Mouse (Mus musculus): Measurements from ENCODE around the gene Sgpp1. TPM values are rescaled to one million over a fixed set of nuclear protein-coding genes. Genes with fewer than 3 reads are reported as not detected.
"Not testable (repeated sequence)": the region's sequence is repeated elsewhere in the genome, so short reads cannot be mapped to it uniquely, and the experiment has no call there.

Sgpp1 gene
- total RNA-seq, 4 experiments from 2014 or later, result 30.8 to 34.6 (median 32.8) TPM

GRCm38 (mm10) chr12:75733331-75734070 is 2.0 kb downstream of the Sgpp1 start:
- no peak for DNase-seq (ENCODE audit: low spot score in 2 of 2)

- no peak for DNase-seq (ENCODE audit: low spot score in 2 of 2)
Measured at GRCm38 (mm10) chr12:75731927-75732443, 3.5 kb downstream of the Sgpp1 start.

DNA sequence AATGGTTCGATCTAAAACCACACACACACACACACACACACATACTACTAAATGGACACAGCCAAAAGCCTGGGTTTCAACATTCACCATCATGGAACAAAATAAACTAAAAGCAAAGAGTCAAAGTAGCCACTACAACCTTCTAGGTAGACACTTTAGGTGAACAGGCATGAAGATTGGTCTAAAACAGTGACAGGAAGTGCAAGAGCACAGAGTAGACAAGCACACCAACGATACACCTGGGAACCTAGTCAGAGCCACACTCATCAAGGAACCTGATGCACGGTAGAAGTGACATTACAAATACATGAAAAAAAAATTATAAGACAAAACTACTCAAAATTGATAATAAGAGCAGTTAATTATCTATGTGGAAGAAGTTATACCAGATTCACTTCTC is 4.0 kb downstream of the Sgpp1 start:
- no peak for DNase-seq (ENCODE audit: low spot score in 2 of 2)

GRCm38 (mm10) chr12:75730458-75730857 is 5.1 kb downstream of the Sgpp1 start:
- no peak for DNase-seq (ENCODE audit: low spot score in 2 of 2)

DNA sequence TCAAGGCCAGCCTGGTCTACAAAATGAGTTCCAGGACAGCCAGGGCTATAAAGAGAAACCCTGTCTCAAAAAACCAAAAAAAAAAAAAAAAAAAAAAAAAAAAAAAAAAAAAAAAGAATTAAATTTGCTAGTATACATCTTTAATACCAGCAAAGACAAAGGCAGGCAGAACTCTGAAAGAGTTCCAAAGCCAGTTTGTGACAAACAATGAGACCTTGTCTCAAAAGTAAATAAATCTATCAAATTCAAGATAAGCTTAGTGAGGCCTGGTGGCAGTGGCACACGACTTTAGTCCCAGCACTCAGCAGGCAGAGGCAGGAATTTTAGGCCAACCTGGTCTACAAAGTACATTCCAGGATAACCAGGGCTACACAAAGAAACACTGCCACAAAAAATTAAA is 5.7 kb downstream of the Sgpp1 start:
- DNase-seq (ENCODE audit: low spot score in 2 of 2), result no peak

DNA sequence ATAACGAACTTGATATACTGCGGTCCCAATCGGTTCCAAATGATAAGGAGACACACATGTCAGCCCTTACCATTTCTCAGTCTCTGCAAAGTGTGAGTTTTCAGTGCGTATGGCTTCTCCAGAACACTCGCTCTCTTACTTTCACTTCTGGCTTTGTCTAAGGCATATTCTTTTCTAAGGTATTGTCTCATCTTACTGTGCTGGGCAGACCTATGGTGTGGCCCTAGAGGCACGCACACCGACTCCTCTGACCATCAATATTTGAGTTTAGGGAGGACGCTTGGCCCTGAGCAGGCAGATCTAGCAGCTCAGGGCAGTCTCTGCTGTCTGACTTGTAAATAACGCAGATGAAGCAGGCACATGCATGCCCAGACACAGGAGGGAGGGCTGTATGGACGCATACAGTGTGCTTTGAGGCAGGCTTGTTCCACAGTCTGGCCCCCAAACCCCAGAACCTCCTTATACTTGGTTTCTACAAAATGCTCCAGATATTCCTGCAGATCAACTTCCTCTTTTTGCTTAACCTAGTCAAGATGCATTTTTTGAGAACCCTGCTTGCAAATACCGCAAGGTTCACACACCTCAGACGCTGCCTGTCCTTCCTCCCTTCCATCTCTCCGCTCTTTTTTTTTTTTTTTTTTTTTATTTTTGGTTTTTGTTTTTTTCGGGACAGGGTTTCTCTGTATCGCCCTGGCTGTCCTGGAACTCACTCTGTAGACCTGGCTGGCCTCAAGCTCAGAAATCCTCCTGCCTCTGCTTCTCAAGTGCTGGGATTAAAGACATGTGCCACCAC is 8.0 kb downstream of the Sgpp1 start:
- no peak for DNase-seq (ENCODE audit: low spot score in 2 of 2)

GRCm38 (mm10) chr12:75726349-75726861 is 9.1 kb downstream of the Sgpp1 start:
- no peak for DNase-seq (ENCODE audit: low spot score in 2 of 2)

DNA sequence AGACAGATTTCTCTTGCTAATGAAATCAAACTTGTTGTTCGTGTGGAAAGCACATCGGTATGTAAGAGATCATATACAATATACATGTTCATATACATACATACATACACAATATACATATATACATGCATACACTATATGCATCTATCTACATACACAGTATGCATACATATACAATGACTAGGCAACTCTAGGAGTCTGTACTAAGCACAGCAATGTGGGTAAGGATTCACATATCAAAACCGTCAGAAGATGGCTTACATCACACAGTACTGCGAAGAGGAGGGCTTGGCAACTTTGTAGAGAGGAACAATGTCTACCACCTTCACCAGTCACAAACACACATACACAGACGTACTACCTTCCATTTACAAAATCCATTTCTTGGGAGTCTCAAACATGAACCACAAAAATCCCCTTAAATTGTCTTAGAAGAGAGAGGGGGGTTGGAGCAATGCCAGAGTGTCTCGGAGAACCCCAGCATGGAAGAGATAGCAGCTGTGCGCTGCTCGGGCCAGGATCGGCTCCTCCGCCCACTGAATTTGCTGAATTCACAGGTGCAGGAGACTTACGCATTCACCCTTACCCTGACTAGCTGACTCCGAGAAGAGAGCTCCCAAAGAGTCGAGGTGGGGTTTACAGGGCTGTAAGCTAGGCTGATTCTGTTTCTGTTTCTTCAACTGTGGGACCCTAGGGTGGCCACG is 10.8 kb downstream of the Sgpp1 start:
- no peak for DNase-seq (ENCODE audit: low spot score in 2 of 2)

- DNase-seq (ENCODE audit: low spot score in 2 of 2), result no peak
Measured at GRCm38 (mm10) chr12:75723839-75724463, 11.6 kb downstream of the Sgpp1 start.

DNA sequence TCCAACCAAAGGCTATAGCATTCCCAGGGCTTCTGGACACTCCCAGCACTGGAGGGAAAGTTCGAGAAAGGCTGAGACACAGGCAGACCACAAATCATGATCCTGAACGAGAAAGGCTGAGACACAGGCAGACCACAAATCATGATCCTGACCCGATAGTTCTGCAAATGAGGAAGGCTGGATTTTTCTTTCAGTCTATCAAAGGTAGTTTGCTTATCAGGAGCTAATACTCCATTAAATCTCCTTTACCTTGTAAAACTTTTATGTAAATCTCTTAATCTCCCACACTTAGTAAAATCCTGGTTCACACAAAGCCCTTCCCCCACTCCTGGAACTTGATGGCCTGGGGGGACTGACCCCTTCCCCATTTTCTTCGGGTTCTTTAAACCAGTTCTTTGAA is 13.6 kb downstream of the Sgpp1 start:
- no peak for DNase-seq (ENCODE audit: low spot score in 2 of 2)

- DNase-seq (ENCODE audit: low spot score in 2 of 2), result no peak
Measured at GRCm38 (mm10) chr12:75721006-75721405, 14.5 kb downstream of the Sgpp1 start.

- no peak for DNase-seq (ENCODE audit: low spot score in 2 of 2)
Measured at GRCm38 (mm10) chr12:75713596-75713995, 21.9 kb downstream of the Sgpp1 start.

GRCm38 (mm10) chr12:75712905-75713304 is 22.6 kb downstream of the Sgpp1 start:
- DNase-seq (ENCODE audit: low spot score in 2 of 2), result not testable (repeated sequence)

- no peak for DNase-seq (ENCODE audit: low spot score in 2 of 2)
Measured at GRCm38 (mm10) chr12:75710596-75711376, 24.7 kb downstream of the Sgpp1 start.

DNA sequence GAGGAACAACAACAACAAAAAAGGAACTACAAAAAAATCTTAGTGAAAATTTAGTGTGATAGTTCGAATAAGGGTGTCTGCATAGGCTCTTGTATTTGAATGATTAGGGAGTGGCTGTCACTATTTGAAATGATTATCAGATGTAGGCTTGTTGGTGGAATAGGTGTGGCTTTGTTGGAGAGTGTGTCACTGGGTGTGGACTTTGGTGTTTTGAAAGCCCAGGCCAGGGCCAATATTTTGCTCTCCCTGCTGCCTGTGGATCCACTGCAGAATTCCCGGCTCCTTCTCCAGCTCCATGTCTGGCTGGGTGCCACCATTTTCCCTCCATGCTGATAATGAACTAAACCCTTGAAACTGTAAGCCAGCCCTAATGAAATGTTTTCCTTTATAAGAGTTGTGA is 26.0 kb downstream of the Sgpp1 start:
- no peak for DNase-seq (ENCODE audit: low spot score in 2 of 2)

GRCm38 (mm10) chr12:75706670-75707069 is 28.9 kb downstream of the Sgpp1 start:
- DNase-seq (ENCODE audit: low spot score in 2 of 2), result no peak

GRCm38 (mm10) chr12:75702739-75703122 is 32.8 kb downstream of the Sgpp1 start:
- DNase-seq (ENCODE audit: low spot score in 2 of 2), result no peak

- DNase-seq (ENCODE audit: low spot score in 2 of 2), result no peak
Measured at GRCm38 (mm10) chr12:75702084-75702738, 33.3 kb downstream of the Sgpp1 start.

GRCm38 (mm10) chr12:75701173-75702083 is 34.1 kb downstream of the Sgpp1 start:
- DNase-seq (ENCODE audit: low spot score in 2 of 2), result no peak

Measured in left cerebral cortex, adult 8-10 months (tissue).